Mouse (Mus musculus) forebrain, embryonic 13.5 days (tissue): ENCODE results near the gene Grsf1. TPM values are rescaled to one million over a fixed set of nuclear protein-coding genes. Genes with fewer than 3 reads are reported as not detected.

ENCODE experiments used
- ATAC-seq: fragments of 200-750 bp; cut with Nextera tagmentation; 2 replicates; pipeline ENCODE4 v1.8.0; 2017
- H3K27ac ChIP-seq: fragments of 300-500 bp; sonication (generic); 2 replicates; pipeline ENCODE4 v1.5.1; 2015; ENCODE audit warnings: inconsistent platforms, mild to moderate bottlenecking, moderate library complexity
- H3K27me3 ChIP-seq: fragments of 300-500 bp; sonication (generic); 2 replicates; pipeline ENCODE4 v1.6.1; 2015; ENCODE audit warnings: mild to moderate bottlenecking, inconsistent platforms
- H3K36me3 ChIP-seq: fragments of 300-500 bp; sonication (generic); 2 replicates; pipeline ENCODE4 v1.6.1; 2015; ENCODE audit warnings: mild to moderate bottlenecking, inconsistent platforms; ENCODE audit not compliant: poor library complexity, severe bottlenecking
- H3K4me1 ChIP-seq: fragments of 300-500 bp; sonication (generic); 2 replicates; pipeline ENCODE4 v1.6.1; 2015; ENCODE audit warnings: inconsistent platforms
- H3K4me2 ChIP-seq: fragments of 300-500 bp; sonication (generic); 2 replicates; pipeline ENCODE4 v1.6.1; 2015; ENCODE audit warnings: inconsistent platforms, mild to moderate bottlenecking, moderate library complexity
- H3K4me3 ChIP-seq: fragments of 300-500 bp; sonication (generic); 2 replicates; pipeline ENCODE4 v1.5.1; 2015; ENCODE audit warnings: mild to moderate bottlenecking, inconsistent platforms
- H3K9ac ChIP-seq: fragments of 300-500 bp; sonication (generic); 2 replicates; pipeline ENCODE4 v1.6.1; 2015; ENCODE audit warnings: mild to moderate bottlenecking, inconsistent platforms
- H3K9me3 ChIP-seq: fragments of 300-500 bp; sonication (generic); replicated peaks from 2 replicates; pipeline ENCODE4 v1.6.1; 2016; ENCODE audit warnings: inconsistent platforms
- WGBS: fragments of 180-500 bp; shearing (Covaris S2); methylation state at CpG from one replicate; pipeline ENCODE4 v1.1.7; 2015; 5-methylcytosine and 5-hydroxymethylcytosine counted together
- polyA plus RNA-seq: library from polyadenylated mRNA; unstranded; fragments of >200 nt; fragmentation: Nextera tagmentation; extraction: Ambion mirVana; gene quantifications from 2 replicates; pipeline ENCODE4 v1.2.1, GENCODE M21; 2015

Gene Grsf1
- polyA plus RNA-seq, 1 experiment from 2014 or later = 82.7 TPM

- ATAC-seq = no peak
- Histone ChIP-seq H3K27me3 (no peaks in the 10 kb centered on the region), H3K9me3 (no peaks in the 10 kb centered on the region), H3K9ac (no peak overlapping the region), H3K4me1 (no peaks in the 10 kb centered on the region), H3K4me3 (no peak overlapping the region), H3K27ac (no peak overlapping the region), H3K4me2 (no peak overlapping the region), H3K36me3 (no peaks in the 10 kb centered on the region)
- 80% methylated on average over 4 of the region's 4 CpGs for WGBS
These were observed 26.1 kb upstream of the Grsf1 start for GRCm38 (mm10) chr5:88702041-88702440.

- Histone ChIP-seq H3K4me3 (no peak overlapping the region), H3K4me2 (no peak overlapping the region), H3K36me3 (no peaks in the 10 kb centered on the region), H3K27ac (no peak overlapping the region), H3K9ac (no peak overlapping the region), H3K9me3 (no peaks in the 10 kb centered on the region), H3K4me1 (no peaks in the 10 kb centered on the region), H3K27me3 (no peaks in the 10 kb centered on the region)
- 69% methylated on average over 4 of the region's 4 CpGs for WGBS
- no peak for ATAC-seq
These were observed 23.4 kb upstream of the Grsf1 start for GRCm38 (mm10) chr5:88699251-88699913.

- Histone ChIP-seq H3K27me3 (no peaks in the 10 kb centered on the region), H3K9ac (no peak overlapping the region), H3K36me3 (no peaks in the 10 kb centered on the region), H3K27ac (no peak overlapping the region), H3K4me3 (no peak overlapping the region), H3K4me2 (no peak overlapping the region), H3K9me3 (no peaks in the 10 kb centered on the region), H3K4me1 (no peaks in the 10 kb centered on the region)
- peak; percentile 75 for ATAC-seq
- 66% methylated on average over 5 of the region's 5 CpGs for WGBS
These were observed 21.3 kb upstream of the Grsf1 start for GRCm38 (mm10) chr5:88697291-88697690.

- H3K27ac ChIP-seq = no peak overlapping the region
- no peak overlapping the region for H3K4me3 ChIP-seq
- H3K9me3 ChIP-seq = no peaks in the 10 kb centered on the region
- no peaks in the 10 kb centered on the region for H3K27me3 ChIP-seq
- no peaks in the 10 kb centered on the region for H3K36me3 ChIP-seq
- no peak overlapping the region for H3K4me2 ChIP-seq
- H3K4me1 ChIP-seq = no peaks in the 10 kb centered on the region
- no peak overlapping the region for H3K9ac ChIP-seq
- no peak for ATAC-seq
These were observed 17.1 kb upstream of the Grsf1 start for GRCm38 (mm10) chr5:88693057-88693456.

GRCm38 (mm10) chr5:88692586-88692985 lies 16.6 kb upstream of the Grsf1 start:
- no peak for ATAC-seq
- no peaks in the 10 kb centered on the region for H3K36me3 ChIP-seq
- no peak overlapping the region for H3K9ac ChIP-seq
- H3K27ac ChIP-seq = no peak overlapping the region
- H3K4me1 ChIP-seq = no peaks in the 10 kb centered on the region
- no peaks in the 10 kb centered on the region for H3K9me3 ChIP-seq
- H3K4me3 ChIP-seq = no peak overlapping the region
- no peak overlapping the region for H3K4me2 ChIP-seq
- 86% methylated on average over 4 of the region's 4 CpGs for WGBS
- H3K27me3 ChIP-seq = no peaks in the 10 kb centered on the region

- WGBS = 87% methylated on average over 6 of the region's 6 CpGs
- Histone ChIP-seq H3K4me2 (no peak overlapping the region), H3K4me1 (no peaks in the 10 kb centered on the region), H3K27me3 (no peaks in the 10 kb centered on the region), H3K9me3 (no peaks in the 10 kb centered on the region), H3K9ac (no peak overlapping the region), H3K27ac (no peak overlapping the region), H3K36me3 (no peaks in the 10 kb centered on the region), H3K4me3 (no peak overlapping the region)
- no peak for ATAC-seq
These were observed 15.6 kb upstream of the Grsf1 start for GRCm38 (mm10) chr5:88691506-88692095.

GRCm38 (mm10) chr5:88690681-88691505 lies 14.9 kb upstream of the Grsf1 start:
- no peak for ATAC-seq
- Histone ChIP-seq H3K36me3 (no peaks in the 10 kb centered on the region), H3K4me2 (no peak overlapping the region), H3K27ac (no peak overlapping the region), H3K4me1 (no peaks in the 10 kb centered on the region), H3K9me3 (no peaks in the 10 kb centered on the region), H3K27me3 (no peaks in the 10 kb centered on the region), H3K9ac (no peak overlapping the region), H3K4me3 (no peak overlapping the region)
- 85% methylated on average over 10 of the region's 10 CpGs for WGBS

- no peak overlapping the region for H3K4me2 ChIP-seq
- 75% methylated on average over 3 of the region's 3 CpGs for WGBS
- H3K9ac ChIP-seq = no peak overlapping the region
- H3K27ac ChIP-seq = no peak overlapping the region
- ATAC-seq = peak; percentile 55
- no peaks in the 10 kb centered on the region for H3K4me1 ChIP-seq
- no peaks in the 10 kb centered on the region for H3K9me3 ChIP-seq
- no peak overlapping the region for H3K4me3 ChIP-seq
- no peaks in the 10 kb centered on the region for H3K36me3 ChIP-seq
- H3K27me3 ChIP-seq = no peaks in the 10 kb centered on the region
These were observed 13.4 kb upstream of the Grsf1 start for GRCm38 (mm10) chr5:88689279-88689938.

- H3K4me3 ChIP-seq = no peak overlapping the region
- no peaks in the 10 kb centered on the region for H3K36me3 ChIP-seq
- WGBS = 88% methylated on average over 15 of the region's 15 CpGs
- H3K27ac ChIP-seq = no peak overlapping the region
- no peak overlapping the region for H3K4me2 ChIP-seq
- no peaks in the 10 kb centered on the region for H3K27me3 ChIP-seq
- H3K4me1 ChIP-seq = no peaks in the 10 kb centered on the region
- H3K9me3 ChIP-seq = no peaks in the 10 kb centered on the region
- peak; percentile 33; the same call in 1 of the 2 replicates for ATAC-seq
- H3K9ac ChIP-seq = no peak overlapping the region
These were observed 12.7 kb upstream of the Grsf1 start for GRCm38 (mm10) chr5:88688583-88689187.

GRCm38 (mm10) chr5:88687996-88688406 lies 12.0 kb upstream of the Grsf1 start:
- H3K9me3 ChIP-seq = no peaks in the 10 kb centered on the region
- H3K4me1 ChIP-seq = no peaks in the 10 kb centered on the region
- no peak overlapping the region for H3K9ac ChIP-seq
- no peak for ATAC-seq
- H3K27ac ChIP-seq = no peak overlapping the region
- H3K27me3 ChIP-seq = no peaks in the 10 kb centered on the region
- WGBS = 82% methylated on average over 8 of the region's 8 CpGs
- no peak overlapping the region for H3K4me3 ChIP-seq
- H3K36me3 ChIP-seq = no peaks in the 10 kb centered on the region
- no peak overlapping the region for H3K4me2 ChIP-seq

GRCm38 (mm10) chr5:88685745-88686299 lies 9.9 kb upstream of the Grsf1 start:
- no peak overlapping the region for H3K4me3 ChIP-seq
- WGBS = 77% methylated on average over 6 of the region's 6 CpGs
- no peaks in the 10 kb centered on the region for H3K36me3 ChIP-seq
- ATAC-seq = no peak
- no peaks in the 10 kb centered on the region for H3K9me3 ChIP-seq
- H3K9ac ChIP-seq = no peak overlapping the region
- H3K27ac ChIP-seq = no peak overlapping the region
- no peak overlapping the region for H3K4me2 ChIP-seq
- no peaks in the 10 kb centered on the region for H3K4me1 ChIP-seq
- H3K27me3 ChIP-seq = no peaks in the 10 kb centered on the region
